Mouse (Mus musculus): ENCODE measurements around the gene Arhgef18. TPM values are rescaled to one million over a fixed set of nuclear protein-coding genes. Genes with fewer than 3 reads are reported as not detected.

Gene Arhgef18
- total RNA-seq, 2 experiments from 2014 or later = 44.0 to 48.9 TPM

GRCm38 (mm10) chr8:3394600-3394999 is 1.8 kb downstream of the Arhgef18 start:
- no peak for DNase-seq (ENCODE audit: low spot score in 2 of 2)

- no peak for DNase-seq (ENCODE audit: low spot score in 2 of 2)
Observed at GRCm38 (mm10) chr8:3395246-3395645, 2.4 kb downstream of the Arhgef18 start.

- DNase-seq (ENCODE audit: low spot score in 2 of 2) = no peak
Observed at GRCm38 (mm10) chr8:3397597-3397996, 4.8 kb downstream of the Arhgef18 start.

GRCm38 (mm10) chr8:3400509-3400908 is 7.7 kb downstream of the Arhgef18 start:
- DNase-seq (ENCODE audit: low spot score in 2 of 2) = no peak

GRCm38 (mm10) chr8:3407417-3407816 is 14.6 kb downstream of the Arhgef18 start:
- no peak for DNase-seq (ENCODE audit: low spot score in 2 of 2)

DNA sequence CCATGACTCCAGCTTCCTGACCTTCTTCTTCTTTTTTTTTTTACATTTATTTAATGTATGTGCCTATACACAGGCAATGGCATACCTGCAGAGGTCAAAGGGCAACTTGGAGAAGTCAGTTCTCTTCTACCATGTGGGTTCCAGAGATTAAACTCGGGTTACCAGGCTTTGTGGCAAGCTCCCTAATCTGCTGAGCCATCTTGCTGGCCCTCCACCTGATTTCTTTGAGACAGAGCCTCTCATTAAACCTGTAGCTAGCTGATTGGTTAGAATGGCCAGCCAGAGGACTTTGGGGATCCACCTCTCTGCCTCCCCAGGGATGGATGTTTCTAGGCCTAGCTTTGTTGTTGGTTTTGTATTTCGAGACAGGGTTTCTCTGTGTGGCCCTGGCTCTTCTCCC is 18.3 kb downstream of the Arhgef18 start:
- DNase-seq (ENCODE audit: low spot score in 2 of 2) = no peak

DNA sequence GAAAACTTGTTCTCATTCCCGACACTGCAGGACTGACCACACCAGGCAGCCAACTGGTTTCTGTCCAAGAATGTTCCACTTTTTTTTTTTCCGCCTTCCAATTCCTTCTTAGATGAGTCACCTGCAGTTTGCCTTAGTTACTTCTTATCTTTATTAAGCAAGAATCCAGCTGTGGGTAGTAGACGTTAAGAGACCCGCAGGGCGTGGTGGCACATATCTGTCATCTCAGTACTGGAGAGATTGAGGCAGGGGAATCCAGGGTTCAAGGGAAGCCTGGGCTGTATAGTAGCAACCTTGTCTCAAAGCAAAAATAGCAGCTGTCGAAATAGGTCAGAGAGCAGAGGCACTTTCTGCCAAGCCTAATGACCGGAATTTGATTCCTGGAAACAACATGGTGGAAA is 19.1 kb downstream of the Arhgef18 start:
- no peak for DNase-seq (ENCODE audit: low spot score in 2 of 2)

- DNase-seq (ENCODE audit: low spot score in 2 of 2) = no peak
Observed at GRCm38 (mm10) chr8:3412816-3413215, 20.0 kb downstream of the Arhgef18 start.

DNA sequence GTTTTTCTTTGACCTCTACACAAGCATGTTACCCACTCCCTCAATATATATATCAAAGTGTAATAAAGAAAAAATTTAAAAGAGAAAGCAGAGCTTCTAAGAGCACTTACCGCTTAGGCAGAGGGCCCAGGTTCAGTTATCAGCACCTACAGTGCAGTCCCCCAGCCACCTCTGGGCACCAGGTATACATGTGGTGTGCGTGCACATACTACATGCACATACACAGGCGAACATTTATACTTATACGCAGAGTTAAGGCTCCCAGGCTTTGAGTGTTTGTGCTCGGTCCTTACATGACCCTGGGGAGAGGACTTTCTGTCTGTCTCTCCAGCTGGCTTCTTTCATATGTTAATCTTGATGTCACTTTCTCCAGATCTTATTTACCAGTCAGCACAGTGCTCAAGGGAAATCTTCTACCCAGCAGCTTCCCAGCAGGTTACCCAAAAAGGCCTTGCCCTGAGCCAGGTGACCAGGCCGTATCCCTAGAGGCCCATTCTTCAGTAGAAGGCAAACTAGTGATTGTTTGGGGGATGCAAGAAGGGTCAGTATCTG is 21.9 kb downstream of the Arhgef18 start:
- no peak for DNase-seq (ENCODE audit: low spot score in 2 of 2)

- DNase-seq (ENCODE audit: low spot score in 2 of 2) = no peak
Observed at GRCm38 (mm10) chr8:3415259-3415658, 22.5 kb downstream of the Arhgef18 start.

DNA sequence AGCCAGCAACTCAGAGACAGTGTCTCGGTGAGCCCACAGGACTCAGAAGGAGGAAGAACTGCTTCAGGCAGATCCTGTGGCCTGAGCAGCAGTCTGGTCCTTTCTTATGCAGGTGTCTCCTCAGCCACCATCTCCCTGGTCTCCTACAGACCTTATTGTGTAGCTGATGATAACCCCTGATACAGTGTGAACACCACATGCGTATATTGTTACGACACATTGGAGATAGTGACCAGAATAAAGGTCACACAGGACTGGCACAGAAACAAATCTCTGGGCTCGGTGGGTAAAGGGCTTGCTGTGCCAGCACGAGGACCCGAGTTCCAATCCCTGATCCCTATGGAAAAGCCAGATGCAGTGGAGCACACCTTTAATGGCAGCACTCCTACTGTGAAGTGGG is 22.9 kb downstream of the Arhgef18 start:
- no peak for DNase-seq (ENCODE audit: low spot score in 2 of 2)

- no peak for DNase-seq (ENCODE audit: low spot score in 2 of 2)
Observed at GRCm38 (mm10) chr8:3416846-3417245, 24.0 kb downstream of the Arhgef18 start.

DNA sequence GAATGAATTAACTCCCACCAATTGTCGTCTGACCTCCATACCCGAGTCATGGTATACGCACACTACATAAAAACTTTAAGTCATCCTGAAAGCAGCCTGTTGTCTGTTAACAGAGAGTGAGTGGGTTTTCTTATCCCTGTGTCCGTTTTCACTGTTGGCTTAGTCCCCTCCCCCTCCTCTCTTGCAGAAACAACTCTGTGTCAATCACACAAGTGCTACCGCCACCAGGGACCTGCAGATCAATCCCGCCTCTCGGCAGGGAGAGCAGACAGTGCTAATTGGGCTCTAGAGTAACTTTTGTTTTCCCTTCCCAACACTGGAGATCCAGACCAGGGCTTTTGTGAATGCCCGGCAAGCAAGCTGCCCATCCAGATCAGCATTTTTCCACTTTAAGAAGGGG is 24.6 kb downstream of the Arhgef18 start:
- no peak for DNase-seq (ENCODE audit: low spot score in 2 of 2)

DNA sequence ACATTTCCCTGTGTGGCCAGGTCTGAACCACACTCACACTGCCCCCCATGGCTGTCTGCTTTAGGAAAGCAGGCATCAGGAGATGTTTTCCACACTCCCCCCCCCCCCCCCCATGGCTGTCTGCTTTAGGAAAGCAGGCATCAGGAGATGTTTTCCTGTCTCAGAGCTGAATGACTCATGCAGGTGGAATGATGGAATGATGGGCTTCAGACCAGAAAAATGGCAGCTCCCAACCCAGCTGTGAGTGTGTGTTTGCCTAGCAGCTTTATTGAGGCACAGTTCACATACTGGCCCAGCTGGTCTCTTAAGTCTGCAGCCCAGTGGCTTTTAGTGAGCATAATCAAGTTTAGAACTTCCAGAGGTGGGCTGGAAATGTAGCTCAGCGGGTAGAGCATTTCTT is 25.3 kb downstream of the Arhgef18 start:
- DNase-seq (ENCODE audit: low spot score in 2 of 2) = no peak

GRCm38 (mm10) chr8:3420105-3420706 is 27.4 kb downstream of the Arhgef18 start:
- DNase-seq (ENCODE audit: low spot score in 2 of 2) = no peak

GRCm38 (mm10) chr8:3421507-3421906 is 28.7 kb downstream of the Arhgef18 start:
- DNase-seq (ENCODE audit: low spot score in 2 of 2) = no peak

GRCm38 (mm10) chr8:3425217-3425616 is 32.4 kb downstream of the Arhgef18 start:
- DNase-seq (ENCODE audit: low spot score in 2 of 2) = no peak

DNA sequence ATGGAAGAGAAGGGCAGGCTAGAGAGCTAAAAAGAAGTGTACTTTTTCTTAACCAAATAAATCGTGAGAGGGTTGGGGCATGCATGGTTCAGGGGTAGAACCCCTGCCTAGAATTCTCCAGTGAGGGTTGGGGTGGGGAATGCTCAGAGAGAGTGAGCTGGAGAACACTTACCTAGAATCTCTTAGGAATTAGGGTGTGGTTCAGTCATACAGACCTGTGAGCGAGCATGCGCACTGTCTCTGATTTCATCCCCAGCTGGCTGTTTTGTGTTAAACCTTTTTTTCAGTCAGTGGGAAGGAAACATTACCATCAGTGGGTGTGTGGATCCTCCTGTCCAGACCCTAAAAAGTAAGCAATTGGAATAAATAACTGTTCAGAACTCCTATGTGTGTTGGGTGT is 33.4 kb downstream of the Arhgef18 start:
- no peak for DNase-seq (ENCODE audit: low spot score in 2 of 2)

DNA sequence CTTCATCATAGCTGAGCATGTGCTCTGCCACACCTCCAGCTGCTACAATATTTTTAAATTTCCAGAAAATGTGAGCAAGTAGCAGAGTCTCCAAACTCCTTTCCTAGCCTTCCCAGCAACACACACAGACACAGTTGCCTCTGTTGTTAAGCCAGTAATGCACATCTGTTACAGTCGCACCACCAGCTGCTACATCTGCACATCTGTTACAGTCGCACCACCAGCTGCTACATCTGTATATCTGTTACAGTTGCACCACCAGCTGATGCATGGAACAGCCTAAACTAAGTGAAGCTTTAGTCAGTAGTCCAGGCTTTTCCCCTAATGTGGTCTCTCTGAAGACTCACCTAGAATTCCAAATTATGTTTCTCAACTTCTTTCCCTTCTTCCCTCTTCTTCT is 35.6 kb downstream of the Arhgef18 start:
- no peak for DNase-seq (ENCODE audit: low spot score in 2 of 2)

GRCm38 (mm10) chr8:3429966-3430365 is 37.2 kb downstream of the Arhgef18 start:
- DNase-seq (ENCODE audit: low spot score in 2 of 2) = no peak

DNA sequence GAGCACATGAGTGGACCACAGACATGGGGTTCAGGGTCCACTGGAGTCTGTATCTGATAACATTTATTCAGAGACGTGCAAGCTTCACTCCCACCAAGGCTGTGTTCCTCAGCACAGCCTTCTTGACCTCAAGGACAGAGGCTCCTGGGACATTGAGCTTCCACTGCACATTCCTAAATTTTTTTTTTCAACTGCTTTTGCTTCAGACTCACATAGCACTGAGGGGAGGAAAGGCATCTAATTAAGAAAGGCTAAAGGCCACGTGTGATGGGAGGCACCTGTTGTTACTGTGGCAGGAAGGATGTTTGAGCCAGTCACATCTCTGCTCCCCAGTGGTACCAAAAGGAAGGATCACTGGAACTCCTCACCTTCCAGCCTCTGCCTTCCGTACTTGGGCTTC is 38.3 kb downstream of the Arhgef18 start:
- no peak for DNase-seq (ENCODE audit: low spot score in 2 of 2)

DNA sequence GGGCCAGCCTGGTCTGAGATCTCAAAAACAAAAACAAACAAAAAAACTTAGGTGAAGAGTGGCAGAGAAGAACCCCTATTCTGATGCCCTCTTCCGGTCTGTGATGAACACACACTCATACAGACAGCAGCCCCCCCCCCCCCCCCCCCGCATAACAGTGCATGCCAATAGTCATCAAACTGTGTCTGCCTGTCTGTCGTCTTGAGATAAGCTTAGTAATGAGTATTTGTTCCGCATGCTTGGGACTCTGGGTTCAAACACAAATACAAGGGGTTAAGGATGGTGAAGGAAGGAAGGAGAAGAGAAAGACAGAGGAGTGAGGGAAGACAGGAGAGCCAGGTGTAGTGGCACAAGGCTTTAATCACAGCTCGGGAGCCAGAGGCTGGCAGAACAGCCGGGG is 43.7 kb downstream of the Arhgef18 start:
- DNase-seq (ENCODE audit: low spot score in 2 of 2) = no peak

GRCm38 (mm10) chr8:3439510-3439909 is 46.7 kb downstream of the Arhgef18 start:
- no peak for DNase-seq (ENCODE audit: low spot score in 2 of 2)

Data from left cerebral cortex, adult 18-20 months (tissue).